Mouse (Mus musculus): ENCODE measurements around the gene Cyp27b1.

Cyp27b1 gene

GRCm38 (mm10) chr10:127085633-127086032, 37.6 kb downstream of the Cyp27b1 start:
- DNase-seq (ENCODE audit: low spot score in 2 of 2) = no peak

- no peak for DNase-seq (ENCODE audit: low spot score in 2 of 2)
Measured at GRCm38 (mm10) chr10:127090560-127091411, 42.7 kb downstream of the Cyp27b1 start.

- DNase-seq (ENCODE audit: low spot score in 2 of 2) = no peak
Measured at GRCm38 (mm10) chr10:127091507-127092396, 43.7 kb downstream of the Cyp27b1 start.

GRCm38 (mm10) chr10:127092742-127093141, 44.7 kb downstream of the Cyp27b1 start:
- DNase-seq (ENCODE audit: low spot score in 2 of 2) = no peak

- DNase-seq (ENCODE audit: low spot score in 2 of 2) = no peak
Measured at GRCm38 (mm10) chr10:127094382-127094802, 46.3 kb downstream of the Cyp27b1 start.

GRCm38 (mm10) chr10:127098514-127098913, 50.5 kb downstream of the Cyp27b1 start:
- DNase-seq (ENCODE audit: low spot score in 2 of 2) = no peak

- no peak for DNase-seq (ENCODE audit: low spot score in 2 of 2)
Measured at GRCm38 (mm10) chr10:127099191-127099590, 51.1 kb downstream of the Cyp27b1 start.

- no peak for DNase-seq (ENCODE audit: low spot score in 2 of 2)
Measured at GRCm38 (mm10) chr10:127099868-127100267, 51.8 kb downstream of the Cyp27b1 start.

- no peak for DNase-seq (ENCODE audit: low spot score in 2 of 2)
Measured at GRCm38 (mm10) chr10:127100414-127100813, 52.4 kb downstream of the Cyp27b1 start.

- DNase-seq (ENCODE audit: low spot score in 2 of 2) = no peak
Measured at GRCm38 (mm10) chr10:127101151-127101550, 53.1 kb downstream of the Cyp27b1 start.
